Mouse (Mus musculus): ENCODE measurements around the gene Tiam1. TPM values are rescaled to one million over a fixed set of nuclear protein-coding genes. Genes with fewer than 3 reads are reported as not detected.

The Tiam1 gene
- polyA plus RNA-seq, 1 experiment from 2014 or later, result 12.8 TPM

- no peaks in the 10 kb centered on the region for H3K4me1 ChIP-seq (replicated peaks; ENCODE audit: control insufficient read depth, insufficient read depth, low read length)
- ATAC-seq (ENCODE audit: low read depth), result peak; percentile 41
- no peak overlapping the region for H3K4me2 ChIP-seq (ENCODE audit: low read depth, low read length)
- 51% methylated on average over 8 of the region's 8 CpGs for WGBS
- no peak overlapping the region for H3K9ac ChIP-seq (ENCODE audit: low read length)
- H3K27me3 ChIP-seq (ENCODE audit: control insufficient read depth, insufficient read depth, low read depth, low read length), result no peaks in the 10 kb centered on the region
- no peaks in the 10 kb centered on the region for H3K9me3 ChIP-seq (ENCODE audit: control insufficient read depth, low read length)
- H3K4me3 ChIP-seq (ENCODE audit: low read length), result no peak overlapping the region
- H3K36me3 ChIP-seq (ENCODE audit: control insufficient read depth, insufficient read depth, low read length), result no peaks in the 10 kb centered on the region
- H3K27ac ChIP-seq (ENCODE audit: low read length), result no peak overlapping the region
Measured at GRCm38 (mm10) chr16:90177425-90177824, 33.9 kb upstream of the Tiam1 start.

- no peak overlapping the region for H3K4me3 ChIP-seq (ENCODE audit: low read length)
- no peaks in the 10 kb centered on the region for H3K4me1 ChIP-seq (replicated peaks; ENCODE audit: control insufficient read depth, insufficient read depth, low read length)
- no peak overlapping the region for H3K9ac ChIP-seq (ENCODE audit: low read length)
- H3K4me2 ChIP-seq (ENCODE audit: low read depth, low read length), result no peak overlapping the region
- WGBS, result 34% methylated on average over 10 of the region's 10 CpGs
- ATAC-seq (ENCODE audit: low read depth), result peak; percentile 37; the same call in 1 of the 2 replicates
- H3K27ac ChIP-seq (ENCODE audit: low read length), result no peak overlapping the region
- no peaks in the 10 kb centered on the region for H3K27me3 ChIP-seq (ENCODE audit: control insufficient read depth, insufficient read depth, low read depth, low read length)
- no peaks in the 10 kb centered on the region for H3K36me3 ChIP-seq (ENCODE audit: control insufficient read depth, insufficient read depth, low read length)
- H3K9me3 ChIP-seq (ENCODE audit: control insufficient read depth, low read length), result no peaks in the 10 kb centered on the region
Measured at GRCm38 (mm10) chr16:90176472-90176871, 32.9 kb upstream of the Tiam1 start.

GRCm38 (mm10) chr16:90171416-90171815, 27.8 kb upstream of the Tiam1 start:
- Histone ChIP-seq H3K27me3 (ENCODE audit: control insufficient read depth, insufficient read depth, low read depth, low read length) (no peaks in the 10 kb centered on the region), H3K36me3 (ENCODE audit: control insufficient read depth, insufficient read depth, low read length) (no peaks in the 10 kb centered on the region), H3K4me2 (ENCODE audit: low read depth, low read length) (no peak overlapping the region), H3K4me1 (replicated peaks; ENCODE audit: control insufficient read depth, insufficient read depth, low read length) (no peaks in the 10 kb centered on the region), H3K9me3 (ENCODE audit: control insufficient read depth, low read length) (no peaks in the 10 kb centered on the region), H3K9ac (ENCODE audit: low read length) (no peak overlapping the region), H3K4me3 (ENCODE audit: low read length) (no peak overlapping the region), H3K27ac (ENCODE audit: low read length) (no peak overlapping the region)
- ATAC-seq (ENCODE audit: low read depth), result no peak
- 44% methylated on average over 8 of the region's 8 CpGs for WGBS

DNA sequence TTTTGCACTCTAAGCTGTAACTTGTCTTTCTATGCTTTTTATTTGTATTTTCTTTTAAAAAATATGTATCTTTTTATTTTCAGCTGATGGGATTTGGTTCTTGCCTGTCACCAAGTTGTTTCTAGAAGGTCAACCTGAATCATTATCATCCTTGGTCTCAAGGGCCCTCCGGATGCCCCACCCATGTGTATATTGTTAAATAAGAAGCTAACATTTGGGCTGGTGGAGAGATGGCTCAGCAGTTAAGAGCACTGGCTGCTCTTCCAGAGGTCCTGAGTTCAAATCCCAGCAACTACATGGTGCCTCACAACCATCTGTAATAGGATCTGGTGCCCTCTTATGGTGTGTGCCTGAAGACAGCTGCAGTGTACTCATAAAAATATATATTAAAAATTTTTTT, 27.1 kb upstream of the Tiam1 start:
- H3K36me3 ChIP-seq (ENCODE audit: control insufficient read depth, insufficient read depth, low read length), result no peaks in the 10 kb centered on the region
- H3K9ac ChIP-seq (ENCODE audit: low read length), result no peak overlapping the region
- H3K27me3 ChIP-seq (ENCODE audit: control insufficient read depth, insufficient read depth, low read depth, low read length), result no peaks in the 10 kb centered on the region
- 97% methylated on average over 1 of the region's 1 CpGs for WGBS
- H3K4me1 ChIP-seq (replicated peaks; ENCODE audit: control insufficient read depth, insufficient read depth, low read length), result no peaks in the 10 kb centered on the region
- H3K4me3 ChIP-seq (ENCODE audit: low read length), result no peak overlapping the region
- no peak overlapping the region for H3K4me2 ChIP-seq (ENCODE audit: low read depth, low read length)
- ATAC-seq (ENCODE audit: low read depth), result no peak
- H3K9me3 ChIP-seq (ENCODE audit: control insufficient read depth, low read length), result no peaks in the 10 kb centered on the region
- H3K27ac ChIP-seq (ENCODE audit: low read length), result no peak overlapping the region

DNA sequence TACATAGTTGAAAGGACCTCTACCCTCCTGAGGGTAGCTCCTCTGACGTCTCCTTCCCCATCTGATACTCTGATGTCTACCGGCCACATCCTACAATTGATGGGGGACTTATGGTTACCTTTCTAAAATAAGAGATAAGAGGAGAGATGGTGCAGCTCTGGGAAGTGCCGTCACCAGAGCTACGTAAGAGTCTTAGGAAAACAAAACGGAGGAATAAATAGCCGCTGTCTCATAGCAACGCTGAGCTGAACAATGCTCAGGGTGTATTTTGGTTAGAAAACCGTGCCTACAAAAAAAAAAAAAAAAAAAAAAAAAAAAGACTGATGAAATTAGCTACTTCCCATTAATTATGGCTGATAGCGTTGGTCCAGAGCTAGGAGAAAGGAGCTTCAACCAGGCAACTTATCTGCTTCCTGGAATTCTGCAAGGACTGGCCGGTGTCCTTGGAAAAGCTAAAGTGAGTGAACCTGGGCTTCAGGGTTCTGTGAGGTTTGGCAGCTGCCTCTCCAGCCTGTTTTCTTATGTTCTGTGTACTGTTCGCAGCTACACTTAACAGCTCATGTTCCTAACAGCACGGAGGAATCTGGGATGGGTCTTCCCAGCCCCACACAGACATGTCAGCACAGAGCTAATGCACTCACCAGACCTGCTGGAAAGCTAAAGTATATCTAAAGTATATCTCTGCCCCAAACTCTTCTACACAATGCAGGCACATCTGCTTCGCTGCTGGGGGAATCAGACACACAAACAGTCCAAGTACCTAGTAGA, 26.5 kb upstream of the Tiam1 start:
- 51% methylated on average over 13 of the region's 13 CpGs for WGBS
- H3K36me3 ChIP-seq (ENCODE audit: control insufficient read depth, insufficient read depth, low read length), result no peaks in the 10 kb centered on the region
- no peak overlapping the region for H3K9ac ChIP-seq (ENCODE audit: low read length)
- no peaks in the 10 kb centered on the region for H3K27me3 ChIP-seq (ENCODE audit: control insufficient read depth, insufficient read depth, low read depth, low read length)
- no peaks in the 10 kb centered on the region for H3K9me3 ChIP-seq (ENCODE audit: control insufficient read depth, low read length)
- no peak overlapping the region for H3K27ac ChIP-seq (ENCODE audit: low read length)
- no peak overlapping the region for H3K4me3 ChIP-seq (ENCODE audit: low read length)
- no peaks in the 10 kb centered on the region for H3K4me1 ChIP-seq (replicated peaks; ENCODE audit: control insufficient read depth, insufficient read depth, low read length)
- no peak overlapping the region for H3K4me2 ChIP-seq (ENCODE audit: low read depth, low read length)
- ATAC-seq (ENCODE audit: low read depth), result no peak

DNA sequence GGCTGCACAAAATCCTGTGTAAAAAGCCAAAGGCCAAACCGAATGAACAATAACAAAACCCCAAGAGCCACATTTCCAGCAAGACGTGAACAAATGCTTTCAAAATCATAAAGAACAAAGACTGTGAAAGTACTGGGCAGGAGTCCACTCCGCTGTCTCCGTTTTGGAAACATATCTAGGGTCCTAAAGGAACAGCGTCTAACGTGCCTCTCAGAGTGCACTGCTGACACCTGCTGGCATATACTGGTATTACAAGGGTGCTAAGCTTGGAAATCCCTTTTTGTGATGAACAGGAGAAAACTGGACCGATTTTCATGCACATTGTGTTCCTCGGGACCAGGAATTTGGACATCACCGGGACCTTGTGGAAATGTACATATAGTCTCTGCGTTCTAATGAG, 24.1 kb upstream of the Tiam1 start:
- H3K4me3 ChIP-seq (ENCODE audit: low read length), result no peak overlapping the region
- ATAC-seq (ENCODE audit: low read depth), result no peak
- H3K36me3 ChIP-seq (ENCODE audit: control insufficient read depth, insufficient read depth, low read length), result no peaks in the 10 kb centered on the region
- no peaks in the 10 kb centered on the region for H3K4me1 ChIP-seq (replicated peaks; ENCODE audit: control insufficient read depth, insufficient read depth, low read length)
- H3K9ac ChIP-seq (ENCODE audit: low read length), result no peak overlapping the region
- H3K27me3 ChIP-seq (ENCODE audit: control insufficient read depth, insufficient read depth, low read depth, low read length), result no peaks in the 10 kb centered on the region
- H3K9me3 ChIP-seq (ENCODE audit: control insufficient read depth, low read length), result no peaks in the 10 kb centered on the region
- no peak overlapping the region for H3K27ac ChIP-seq (ENCODE audit: low read length)
- WGBS, result 29% methylated on average over 10 of the region's 10 CpGs
- no peak overlapping the region for H3K4me2 ChIP-seq (ENCODE audit: low read depth, low read length)

GRCm38 (mm10) chr16:90165435-90165834, 21.9 kb upstream of the Tiam1 start:
- no peak for ATAC-seq (ENCODE audit: low read depth)
- Histone ChIP-seq H3K27ac (ENCODE audit: low read length) (no peak overlapping the region), H3K9me3 (ENCODE audit: control insufficient read depth, low read length) (no peaks in the 10 kb centered on the region), H3K4me3 (ENCODE audit: low read length) (no peak overlapping the region), H3K4me1 (replicated peaks; ENCODE audit: control insufficient read depth, insufficient read depth, low read length) (no peaks in the 10 kb centered on the region), H3K4me2 (ENCODE audit: low read depth, low read length) (no peak overlapping the region), H3K36me3 (ENCODE audit: control insufficient read depth, insufficient read depth, low read length) (no peaks in the 10 kb centered on the region), H3K27me3 (ENCODE audit: control insufficient read depth, insufficient read depth, low read depth, low read length) (no peaks in the 10 kb centered on the region), H3K9ac (ENCODE audit: low read length) (no peak overlapping the region)
- 76% methylated on average over 2 of the region's 2 CpGs for WGBS

DNA sequence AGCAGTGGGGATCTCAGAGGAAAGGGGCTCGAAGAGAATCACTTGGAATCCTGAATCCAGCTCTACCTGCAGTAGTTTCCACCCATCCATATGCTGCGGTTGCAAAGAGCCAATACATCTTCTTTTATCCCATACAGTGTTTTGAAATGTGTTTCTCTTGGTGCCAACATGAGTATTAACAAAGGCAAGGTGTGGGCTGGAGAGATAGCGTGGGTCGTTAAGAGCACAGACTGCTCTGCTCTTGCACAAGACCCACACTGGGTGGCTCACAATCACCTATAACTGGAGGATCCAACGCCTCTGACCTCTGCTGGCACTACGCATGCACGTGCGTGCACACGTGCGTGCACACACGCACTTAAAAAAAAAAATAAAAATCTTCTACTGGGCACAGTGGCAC, 21.4 kb upstream of the Tiam1 start:
- ATAC-seq (ENCODE audit: low read depth), result no peak
- WGBS, result 90% methylated on average over 11 of the region's 11 CpGs
- no peaks in the 10 kb centered on the region for H3K27me3 ChIP-seq (ENCODE audit: control insufficient read depth, insufficient read depth, low read depth, low read length)

DNA sequence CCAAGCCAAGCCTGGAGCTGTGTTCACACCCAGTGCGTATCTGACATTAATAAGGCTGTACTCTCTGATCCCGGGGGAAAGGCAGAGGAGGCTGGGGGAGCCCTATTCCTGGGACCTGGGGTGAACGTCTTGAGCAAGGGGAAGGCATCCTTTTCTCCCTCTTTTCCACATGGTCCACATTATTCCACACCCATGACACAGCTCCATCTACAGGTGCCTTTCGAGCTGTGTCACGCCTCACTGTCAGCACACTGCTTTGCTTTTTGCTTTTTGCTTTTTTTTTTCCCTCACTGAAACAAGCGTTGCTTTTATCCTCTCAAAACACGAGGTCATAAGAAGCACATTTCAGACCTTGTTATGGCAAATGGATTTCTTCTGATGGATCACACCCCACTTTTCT, 11.5 kb upstream of the Tiam1 start:
- Histone ChIP-seq H3K9me3 (ENCODE audit: control insufficient read depth, low read length) (no peaks in the 10 kb centered on the region), H3K4me1 (replicated peaks; ENCODE audit: control insufficient read depth, insufficient read depth, low read length) (peaks cover 4% of the 10 kb centered on the region), H3K4me2 (ENCODE audit: low read depth, low read length) (no peak overlapping the region), H3K9ac (ENCODE audit: low read length) (no peak overlapping the region), H3K27ac (ENCODE audit: low read length) (no peak overlapping the region), H3K27me3 (ENCODE audit: control insufficient read depth, insufficient read depth, low read depth, low read length) (no peaks in the 10 kb centered on the region; the same call in 1 of the 2 replicates), H3K36me3 (ENCODE audit: control insufficient read depth, insufficient read depth, low read length) (no peaks in the 10 kb centered on the region), H3K4me3 (ENCODE audit: low read length) (no peak overlapping the region)
- WGBS, result 37% methylated on average over 7 of the region's 7 CpGs
- ATAC-seq (ENCODE audit: low read depth), result no peak

More for the DNA sequence above, 21.4 kb upstream of the Tiam1 start:
- Histone ChIP-seq H3K4me1 (replicated peaks; ENCODE audit: control insufficient read depth, insufficient read depth, low read length) (no peaks in the 10 kb centered on the region), H3K4me2 (ENCODE audit: low read depth, low read length) (no peak overlapping the region), H3K9ac (ENCODE audit: low read length) (no peak overlapping the region), H3K4me3 (ENCODE audit: low read length) (no peak overlapping the region), H3K9me3 (ENCODE audit: control insufficient read depth, low read length) (no peaks in the 10 kb centered on the region), H3K27ac (ENCODE audit: low read length) (no peak overlapping the region), H3K36me3 (ENCODE audit: control insufficient read depth, insufficient read depth, low read length) (no peaks in the 10 kb centered on the region)
